Mouse (Mus musculus): Measurements from ENCODE around the gene Ntf5.
"Not testable (repeated sequence)": the region's sequence is repeated elsewhere in the genome, so short reads cannot be mapped to it uniquely, and the experiment has no call there.

The Ntf5 gene

DNA sequence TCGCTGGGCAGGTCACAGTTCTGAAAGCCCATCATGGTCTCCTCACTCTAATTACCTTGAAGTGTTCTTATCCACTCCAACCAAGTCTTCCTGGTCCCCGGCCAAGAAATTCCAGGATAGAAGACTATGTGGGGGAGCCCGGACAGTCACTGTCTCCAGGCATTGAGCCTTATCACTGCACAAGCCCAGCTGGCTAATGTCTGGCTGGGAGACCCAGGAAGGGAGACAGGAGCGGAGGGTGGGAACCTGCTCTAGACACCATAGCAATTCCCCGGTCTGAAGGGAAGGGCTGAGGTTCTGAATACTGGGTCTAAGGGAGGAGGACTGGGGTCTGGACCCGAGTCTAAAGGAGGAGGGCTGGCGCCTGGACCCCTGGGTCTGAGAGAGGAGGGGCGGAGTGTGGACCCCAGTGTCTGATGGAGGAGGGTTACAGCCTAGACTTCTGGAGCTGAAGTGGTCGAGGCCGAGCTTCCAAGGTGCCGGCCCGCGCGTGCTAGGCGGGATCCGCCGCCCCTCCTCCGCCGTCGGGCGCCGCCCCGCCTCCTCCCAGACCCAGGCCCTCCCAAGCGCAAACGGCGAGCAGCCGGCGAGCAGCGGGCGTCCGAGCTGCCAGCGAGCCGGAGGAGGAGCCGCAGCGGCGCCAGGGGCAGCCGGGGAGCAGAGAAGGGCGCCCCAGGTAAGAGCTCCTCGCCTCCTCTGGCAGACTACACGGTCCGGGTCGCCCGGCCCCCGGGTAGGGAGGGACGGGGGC, at the start of gene Ntf5:
Ntf5 (plus strand) TSS at position 583 of the 751 bp plus-strand sequence.
- DNase-seq (ENCODE audit: extremely low spot score): peak; percentile 51

DNA sequence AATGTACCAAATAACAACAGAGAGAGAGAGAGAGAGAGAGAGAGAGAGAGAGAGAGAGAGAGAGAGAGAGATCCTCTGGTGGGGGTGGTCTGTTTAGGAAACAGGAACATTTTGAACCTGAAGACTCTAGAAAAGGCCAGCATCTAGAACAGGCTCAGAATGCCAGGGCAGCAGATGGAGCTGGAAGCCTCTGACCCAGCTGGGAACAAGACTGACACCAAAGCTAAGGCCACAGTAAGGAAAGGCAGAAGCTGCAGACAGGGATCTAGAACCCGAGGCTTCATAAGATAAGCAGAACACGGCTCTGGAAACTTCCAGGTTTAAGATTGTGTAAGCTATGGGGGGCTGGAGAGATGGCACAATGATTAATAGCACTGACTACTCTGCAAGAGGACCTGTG, 49.5 kb upstream of the Ntf5 start:
- no peak for DNase-seq (ENCODE audit: extremely low spot score)

DNA sequence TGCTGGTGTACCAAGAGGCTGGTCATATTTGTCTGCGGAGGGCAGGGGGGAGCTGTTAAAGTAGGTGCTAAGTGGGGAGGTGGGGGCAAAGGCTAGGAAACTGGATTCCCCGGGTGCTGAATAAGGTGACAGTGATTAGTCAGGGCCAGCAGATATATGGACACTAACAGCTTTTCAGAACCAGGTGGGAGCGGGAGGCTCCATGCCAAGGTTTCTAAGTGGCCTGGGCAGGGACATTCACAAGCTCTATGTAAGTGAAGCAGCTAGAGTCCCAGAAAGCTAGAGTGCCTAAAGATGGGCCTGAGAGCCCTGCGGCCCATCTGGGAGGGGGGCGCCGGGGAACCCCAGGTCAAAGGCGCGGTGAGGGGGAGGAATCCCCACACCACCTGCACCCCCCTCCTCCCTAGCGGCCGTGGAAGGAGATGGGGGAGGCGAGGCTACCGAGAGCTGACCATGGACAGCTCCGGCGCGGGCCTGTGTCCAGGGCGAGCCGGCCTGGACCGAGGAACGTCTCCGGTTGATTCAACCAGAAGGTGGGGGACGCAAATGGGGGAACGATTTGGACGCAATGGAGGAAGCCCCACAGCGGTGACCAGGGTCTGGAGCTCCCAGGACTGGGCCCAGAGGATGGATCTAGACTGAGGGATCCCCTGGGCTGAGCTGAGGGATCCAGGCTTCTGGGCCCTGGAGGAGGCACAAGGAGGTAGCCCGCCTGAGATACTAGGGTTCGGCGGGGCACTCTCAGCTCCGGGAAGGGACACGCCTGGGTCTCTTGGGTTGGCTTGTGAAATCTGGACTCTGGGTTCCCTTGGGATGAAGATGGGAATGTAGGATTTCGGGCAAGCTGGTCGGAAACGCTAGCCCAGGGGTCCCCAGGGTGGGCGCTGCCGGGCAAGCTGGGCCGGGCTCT, 47.5 kb upstream of the Ntf5 start:
- peak; percentile 60 for DNase-seq (ENCODE audit: extremely low spot score)

DNA sequence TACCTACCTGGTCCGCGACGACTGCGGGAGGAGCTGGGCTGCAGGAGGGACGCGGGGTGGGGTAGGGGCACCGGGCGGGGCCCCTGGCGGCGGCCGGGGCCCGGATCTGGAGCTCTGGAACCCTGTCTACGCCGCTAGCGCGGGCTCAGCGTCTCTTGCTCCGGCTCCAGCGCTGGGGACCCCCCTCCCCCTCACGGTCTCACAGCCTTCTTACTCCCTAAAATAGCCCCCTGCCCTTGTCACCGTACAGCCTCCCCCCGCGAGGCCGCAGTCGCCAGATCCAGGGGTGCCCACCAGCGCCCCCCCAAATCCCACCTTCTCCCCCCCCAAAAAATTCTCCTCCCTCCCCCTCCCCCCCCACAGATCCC, 46.9 kb upstream of the Ntf5 start, which contains the start of gene Ppfia3:
Ppfia3 (minus strand) TSS at position 368 of the 368 bp plus-strand sequence.
- no peak for DNase-seq (ENCODE audit: extremely low spot score)

DNA sequence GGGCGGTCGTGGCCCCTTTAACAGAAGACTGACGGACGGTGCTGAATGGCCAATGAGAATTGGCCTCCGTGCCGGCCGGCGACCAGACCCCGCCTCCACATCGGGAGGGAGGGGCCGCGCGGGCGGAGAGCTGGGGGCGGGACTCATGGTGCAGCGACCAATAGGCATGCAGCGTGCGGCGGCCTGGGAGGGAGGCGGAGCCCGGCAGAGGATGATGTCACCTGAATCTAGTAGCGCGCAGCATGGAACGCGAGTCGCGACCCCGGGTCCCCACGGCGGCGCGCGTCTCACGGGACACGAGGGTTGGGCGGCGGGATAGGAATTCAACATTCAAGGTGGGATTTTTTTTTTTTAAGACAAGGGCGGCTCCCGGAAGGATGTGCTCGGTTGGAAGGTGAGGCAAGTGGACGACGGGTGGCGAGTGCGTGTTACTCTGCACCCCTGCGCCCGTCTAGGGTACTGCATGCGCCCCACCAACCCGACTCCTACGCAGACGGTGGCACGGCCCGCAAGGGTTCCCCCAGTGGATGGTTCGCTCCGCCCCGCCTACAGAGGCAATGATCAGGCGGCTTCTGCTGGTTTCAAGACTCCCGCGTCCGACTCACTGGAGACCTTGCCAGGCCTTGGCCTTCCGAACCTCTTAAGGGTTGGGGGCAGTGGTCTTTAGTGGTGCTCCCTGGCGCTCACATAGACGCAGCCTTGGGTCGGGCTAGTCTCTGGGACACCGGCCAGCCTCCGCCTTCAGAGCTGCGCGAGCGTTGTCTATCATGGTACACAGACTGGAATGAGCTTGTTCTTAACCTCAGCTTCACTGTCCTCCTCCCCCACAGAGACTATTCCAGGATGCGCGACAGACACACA, 46.2 kb upstream of the Ntf5 start:
- peak; percentile 99 for DNase-seq (ENCODE audit: extremely low spot score)

DNA sequence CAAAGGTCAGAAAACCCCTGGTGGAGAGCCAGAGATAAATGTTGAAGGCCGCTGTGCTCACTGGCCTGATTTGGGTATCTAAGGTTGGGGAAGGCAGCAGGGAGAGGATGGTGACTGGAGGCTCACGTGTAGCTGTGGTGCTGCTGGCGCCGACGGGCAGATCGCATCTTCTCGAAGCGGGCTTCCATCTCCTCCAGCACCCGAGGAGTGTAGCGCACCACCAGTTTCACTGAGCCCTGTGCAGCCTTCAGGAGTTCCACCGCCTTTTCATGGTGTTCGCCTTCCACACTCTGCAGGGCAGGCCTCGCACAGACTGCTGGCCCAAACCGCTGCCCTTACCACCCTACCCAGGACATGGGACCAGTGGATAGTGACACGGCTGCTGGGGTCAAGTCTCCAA, 45.3 kb upstream of the Ntf5 start:
- no peak for DNase-seq (ENCODE audit: extremely low spot score)

DNA sequence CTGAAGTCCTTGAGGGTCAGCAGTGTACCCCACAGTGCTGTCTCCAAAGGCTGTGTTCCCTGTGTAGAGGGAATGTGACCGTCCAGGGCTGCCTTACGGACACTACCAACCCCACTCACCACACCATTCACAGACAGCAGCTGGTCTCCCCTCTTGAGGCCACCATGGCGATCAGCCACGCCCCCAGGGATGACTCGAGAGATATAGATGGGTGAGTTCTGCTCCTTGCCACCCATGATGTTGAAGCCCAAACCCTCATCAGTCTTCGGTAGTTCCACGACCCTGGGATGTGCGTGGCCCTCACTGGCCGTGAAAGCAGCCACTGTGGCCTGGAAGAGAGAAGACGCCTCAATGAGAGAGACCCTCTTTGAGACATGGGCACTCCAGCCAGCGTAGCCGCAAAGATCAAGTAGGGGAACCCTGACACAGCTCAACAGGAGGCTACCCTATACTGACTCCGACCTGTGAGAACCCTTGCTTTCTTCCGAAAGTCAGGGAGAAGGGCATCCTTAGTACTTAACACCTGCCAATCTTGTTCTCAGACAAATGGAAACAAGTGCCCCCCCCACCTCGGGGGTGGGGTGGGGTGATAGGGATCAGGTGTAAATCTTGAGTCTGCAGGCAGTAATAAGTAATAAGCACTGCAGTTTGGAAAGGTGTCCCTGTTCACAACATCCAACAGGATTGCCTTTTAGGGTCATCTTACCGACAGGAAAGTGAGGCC, 44.3 kb upstream of the Ntf5 start:
- DNase-seq (ENCODE audit: extremely low spot score): no peak

DNA sequence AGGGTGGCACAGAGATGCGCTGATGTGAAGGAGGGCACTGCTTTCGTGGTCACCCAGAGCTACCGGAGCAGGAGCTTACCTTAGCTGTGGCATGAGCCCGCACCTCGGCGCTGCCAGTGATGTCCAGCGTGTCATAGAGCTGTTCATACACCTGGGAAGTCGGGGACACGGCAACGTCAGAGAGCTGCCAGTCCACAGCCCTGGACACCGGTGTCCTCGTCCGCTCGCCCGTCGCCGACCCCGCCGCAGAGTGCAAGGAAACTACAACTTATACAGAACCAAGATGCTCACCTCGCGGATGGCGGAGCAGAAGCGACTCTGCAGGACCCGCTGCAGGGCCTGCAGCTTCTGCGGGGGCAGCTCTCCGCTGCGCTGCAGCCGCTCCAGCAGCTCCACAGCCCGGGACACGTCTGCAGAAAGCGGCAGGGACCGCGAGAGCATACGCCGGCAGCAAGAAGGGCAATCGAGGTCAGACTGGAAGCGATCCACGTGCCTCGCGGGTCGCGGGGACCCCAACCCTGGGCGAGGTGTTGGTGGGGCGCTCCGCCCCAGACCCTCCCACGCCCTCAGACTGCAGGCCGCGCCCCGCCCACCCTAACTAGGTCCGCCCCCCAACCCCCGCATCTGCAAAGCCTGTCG, 43.5 kb upstream of the Ntf5 start:
- DNase-seq (ENCODE audit: extremely low spot score): no peak

DNA sequence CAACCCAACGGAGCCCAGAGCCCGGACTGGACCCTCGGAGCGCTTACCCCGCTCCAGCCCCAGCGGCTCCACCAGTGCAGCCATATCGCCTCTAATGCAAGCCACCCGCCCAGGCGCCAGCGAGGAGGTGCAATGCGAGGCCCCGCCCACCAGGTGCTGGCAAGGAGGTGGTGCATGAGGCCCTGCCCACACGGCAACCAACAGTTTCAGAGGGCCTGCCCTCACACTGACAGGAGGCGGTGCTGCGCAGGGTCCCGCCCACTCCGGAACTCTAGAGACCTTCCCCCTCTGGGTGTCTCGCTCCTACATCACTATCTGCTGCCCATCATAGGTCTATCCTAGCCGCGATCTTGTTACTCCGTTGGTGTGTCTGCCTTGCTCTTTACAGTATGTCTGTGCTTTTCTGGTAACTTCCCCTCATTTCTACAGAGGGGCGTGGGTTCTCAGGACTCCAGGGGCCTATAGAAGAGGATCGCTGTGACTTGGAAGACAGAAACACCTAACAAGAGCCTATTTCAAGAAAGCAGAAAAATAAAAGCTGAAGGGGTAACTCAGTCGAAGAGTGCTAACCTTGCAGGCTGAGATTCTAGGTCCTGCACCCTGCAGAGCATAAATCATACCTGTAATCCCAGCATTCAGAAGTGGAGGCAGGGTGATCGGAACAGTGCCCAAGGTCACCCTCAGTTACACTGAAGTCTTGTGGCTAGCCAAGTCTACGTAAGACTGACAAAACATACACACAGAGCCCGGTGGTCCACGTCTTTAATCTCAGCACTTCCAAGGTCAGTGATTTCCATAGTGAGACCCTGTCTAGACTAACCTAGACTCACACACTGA, 42.8 kb upstream of the Ntf5 start, which contains the start of gene Lin7b:
Lin7b (minus strand) TSS at position 109 of the 837 bp plus-strand sequence.
- peak; percentile 91 for DNase-seq (ENCODE audit: extremely low spot score)

DNA sequence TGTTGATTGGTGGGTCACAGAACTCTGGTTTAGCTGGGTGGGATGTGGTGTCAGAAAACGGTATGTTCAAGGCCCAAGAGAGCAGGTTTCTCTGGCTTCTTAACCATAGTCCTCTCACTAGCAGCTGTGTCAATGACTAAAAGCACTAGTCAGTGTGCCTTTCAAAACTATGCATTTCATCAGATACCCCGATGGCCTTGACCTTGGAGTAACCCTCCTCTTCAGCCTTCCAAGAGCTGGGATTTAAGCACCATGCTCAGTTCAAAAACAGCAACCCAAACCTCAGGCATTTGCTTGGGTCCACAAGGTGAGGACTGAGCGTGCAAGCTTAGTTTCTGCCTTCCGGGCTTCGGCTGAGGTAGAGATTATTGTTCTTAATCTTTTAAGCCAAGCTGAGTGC, 41.1 kb upstream of the Ntf5 start:
- no peak for DNase-seq (ENCODE audit: extremely low spot score)

DNA sequence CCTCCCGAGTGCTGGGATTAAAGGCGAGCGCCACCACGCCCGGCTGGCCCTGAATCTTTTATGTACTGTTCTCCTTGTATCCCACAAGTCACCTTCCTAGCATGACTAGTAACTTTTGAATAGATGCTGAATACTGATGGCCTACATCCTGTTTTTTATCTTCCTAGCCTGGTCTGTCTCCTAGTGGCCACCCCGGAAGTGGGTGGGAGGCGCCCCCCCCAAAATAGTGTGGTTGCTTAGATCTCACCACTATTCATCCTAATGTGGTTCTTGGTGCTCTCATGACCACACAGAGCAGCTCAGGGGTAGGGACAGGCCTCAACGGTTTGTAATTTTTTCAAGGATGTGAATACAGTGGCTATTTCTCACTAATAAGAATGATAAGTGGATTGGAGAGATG, 38.9 kb upstream of the Ntf5 start:
- DNase-seq (ENCODE audit: extremely low spot score): no peak

DNA sequence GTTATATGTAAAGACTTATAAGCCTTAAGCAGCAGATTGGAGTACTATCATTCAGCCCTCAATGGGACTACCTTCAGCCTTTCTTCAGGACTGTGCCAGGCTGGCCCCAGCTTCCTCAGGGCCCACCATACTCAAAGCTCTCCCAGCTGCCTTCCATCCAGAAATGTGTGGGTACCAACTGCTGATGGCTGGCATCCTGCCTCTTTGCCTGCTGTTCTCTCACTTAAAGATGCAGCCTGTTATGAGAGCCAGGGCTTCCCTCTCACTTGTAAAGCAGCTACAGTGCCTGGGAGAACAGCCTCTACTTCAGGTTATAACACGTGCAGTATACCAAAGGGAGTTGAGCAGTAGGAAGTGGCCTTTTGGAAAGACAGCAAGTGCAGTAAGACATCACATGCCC, 37.4 kb upstream of the Ntf5 start:
- DNase-seq (ENCODE audit: extremely low spot score): no peak

DNA sequence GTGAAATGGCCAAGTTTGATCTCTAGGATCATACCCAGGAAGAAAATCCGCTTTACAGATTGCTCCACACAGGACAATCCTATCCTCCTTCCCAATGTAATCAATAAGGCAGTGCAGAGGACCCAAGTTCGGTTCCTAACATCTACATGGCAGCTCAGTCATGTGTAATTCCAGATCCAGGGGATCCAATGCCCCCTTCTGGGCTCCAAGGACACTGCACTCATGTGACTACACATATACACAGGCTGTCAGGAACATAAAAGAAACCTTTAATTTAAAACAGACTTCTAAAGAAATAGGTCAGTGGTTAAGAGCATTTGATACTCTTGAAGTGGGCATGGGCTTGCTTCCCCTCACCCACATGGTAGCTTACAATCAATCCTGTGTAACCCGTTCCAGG, 27.4 kb upstream of the Ntf5 start:
- no peak for DNase-seq (ENCODE audit: extremely low spot score)

DNA sequence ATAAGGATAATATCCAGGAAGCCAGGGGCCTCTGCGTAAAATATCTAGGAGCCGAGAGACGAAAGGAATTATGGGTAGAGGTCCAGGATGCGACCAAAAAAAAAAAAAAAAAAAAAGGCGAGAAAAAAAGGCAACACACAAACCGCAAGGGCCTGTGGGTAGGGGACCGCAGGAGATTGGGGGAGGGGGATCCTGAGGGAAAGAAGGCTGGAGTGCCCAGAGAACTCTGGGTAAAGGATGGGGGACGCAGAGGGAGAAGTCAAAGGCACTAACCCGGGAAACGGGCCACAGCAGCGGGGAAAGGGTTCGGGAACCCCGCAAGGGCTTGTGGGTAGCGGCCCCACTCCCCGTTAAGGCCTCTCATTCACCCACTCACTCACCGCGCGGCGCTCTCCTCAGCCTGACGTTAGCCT, 18.4 kb upstream of the Ntf5 start:
- no peak for DNase-seq (ENCODE audit: extremely low spot score)

DNA sequence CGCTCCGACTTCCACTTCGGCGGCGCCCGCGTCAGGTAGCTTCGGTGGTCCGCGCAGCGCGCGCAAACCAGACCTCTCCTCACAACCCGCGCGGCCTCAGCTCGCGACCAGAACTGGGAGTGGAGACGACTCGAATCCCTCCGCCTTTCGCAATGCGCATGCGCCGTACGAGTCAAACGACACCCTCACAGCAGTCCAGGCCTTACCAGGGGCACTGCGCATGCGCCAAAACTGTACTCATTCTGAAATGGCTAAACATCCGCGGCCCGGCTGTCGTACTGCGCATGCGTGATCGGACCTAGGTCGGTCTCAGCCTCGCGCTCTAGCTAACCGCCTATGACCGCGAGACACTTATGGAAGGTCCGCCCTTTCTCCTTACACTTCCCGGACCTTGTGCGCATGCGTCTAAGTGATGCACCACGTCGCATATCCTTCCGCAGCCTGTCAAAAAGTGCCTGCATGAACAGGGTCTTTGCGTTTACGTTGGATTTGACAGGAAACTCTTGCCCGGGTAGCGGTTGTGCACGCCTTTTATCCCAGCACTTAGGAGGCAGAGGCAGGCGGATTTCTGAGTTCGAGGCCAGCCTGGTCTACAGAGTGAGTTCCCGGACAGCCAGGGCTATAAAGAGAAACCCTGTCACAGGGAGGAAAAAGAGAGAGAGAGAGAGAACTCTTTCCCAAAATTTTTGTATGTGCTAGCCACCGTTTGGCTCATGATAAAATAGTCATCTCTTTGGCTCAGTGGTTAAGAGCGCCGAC, 17.7 kb upstream of the Ntf5 start, which contains the start of gene Snrnp70:
Snrnp70 (minus strand) TSS at position 165 of the 759 bp plus-strand sequence.
- DNase-seq (ENCODE audit: extremely low spot score): peak; percentile 100

DNA sequence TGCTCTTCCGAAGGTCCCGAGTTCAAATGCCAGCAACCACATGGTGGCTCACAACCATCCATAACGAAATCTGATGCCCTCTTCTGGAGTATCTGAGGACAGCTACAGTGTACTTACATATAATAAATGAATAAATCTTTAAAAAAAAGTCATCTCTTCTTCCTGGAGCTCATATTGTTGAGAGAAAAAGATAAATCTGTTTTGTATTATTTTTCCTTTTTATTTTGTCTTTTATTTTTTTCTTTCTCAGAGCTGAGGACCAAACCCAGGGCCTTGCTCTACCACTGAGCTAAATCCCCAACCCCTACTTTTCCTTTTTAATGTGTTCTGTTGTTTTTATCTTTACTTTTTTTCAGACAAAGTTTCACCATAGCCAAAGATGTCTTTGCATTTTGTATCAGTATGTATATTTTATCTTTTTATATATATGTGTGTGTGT, 17.1 kb upstream of the Ntf5 start:
- not testable (repeated sequence) for DNase-seq (ENCODE audit: extremely low spot score)

DNA sequence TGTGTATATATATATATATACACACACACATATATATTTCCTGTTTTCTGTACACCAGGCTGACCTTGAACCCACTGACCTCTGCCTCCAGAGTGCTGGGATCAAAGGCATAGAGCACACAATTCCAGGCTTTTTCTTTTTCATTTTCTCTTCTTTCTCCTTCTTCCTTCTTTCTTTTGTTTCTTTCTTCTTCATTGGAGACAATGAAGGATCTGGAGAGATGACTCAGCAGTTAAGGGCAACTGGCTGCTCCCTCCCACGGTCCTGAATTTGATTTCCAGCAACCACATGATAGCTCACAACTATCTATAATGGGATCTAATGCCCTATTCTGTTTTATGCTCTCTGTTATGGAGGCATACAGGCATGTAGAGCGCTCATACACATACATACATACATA, 16.7 kb upstream of the Ntf5 start:
- no peak for DNase-seq (ENCODE audit: extremely low spot score)

DNA sequence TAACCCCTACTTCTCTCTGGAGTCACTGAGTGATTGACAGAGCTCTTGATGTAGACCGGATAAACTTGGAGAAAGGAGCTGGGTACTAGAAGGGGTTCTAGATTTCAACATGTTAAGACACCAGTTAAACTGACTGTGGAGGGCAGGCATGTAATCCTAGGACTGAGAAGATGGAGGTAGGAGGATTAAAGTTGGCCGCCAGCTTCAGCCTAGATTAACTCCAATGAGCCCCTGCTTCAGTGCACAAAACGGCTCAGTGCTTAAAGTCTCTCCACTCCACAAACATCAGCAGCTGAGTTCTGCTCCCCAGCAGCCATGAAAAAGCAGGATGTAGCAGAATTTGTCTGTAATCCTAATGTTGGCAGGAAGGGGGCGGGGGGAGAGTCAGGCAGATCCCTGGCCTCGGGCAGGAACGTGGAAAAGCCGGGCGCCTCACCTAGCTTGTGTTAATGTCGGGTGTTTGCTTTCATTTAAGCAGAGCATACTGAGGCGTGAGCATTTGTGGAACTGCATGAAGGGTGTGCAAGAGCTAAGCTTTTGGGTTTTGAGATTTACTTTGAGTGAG, 11.9 kb upstream of the Ntf5 start:
- DNase-seq (ENCODE audit: extremely low spot score): no peak
